Mouse (Mus musculus) C2C12 (cell line): ENCODE measurements at regions not wholly inside any gene's neighbourhood (a gene's known extent, or its start where the extent isn't known, plus 50 kb on each side); places are given as distances from the start of the nearest gene placed in this dataset.

Source experiments
- CTCF ChIP-seq: IDR thresholded peaks from one replicate; pipeline ENCODE4 v1.5.1; 2011; ENCODE audit not compliant: control insufficient read depth, insufficient read depth, insufficient read length
- FOSL1 ChIP-seq: IDR thresholded peaks from one replicate; pipeline ENCODE4 v1.8.0; 2011; ENCODE audit warnings: mild to moderate bottlenecking, low read length; ENCODE audit not compliant: poor library complexity, insufficient read depth, severe bottlenecking
- MAX ChIP-seq: IDR thresholded peaks from one replicate; pipeline ENCODE4 v1.6.1; 2011; ENCODE audit warnings: mild to moderate bottlenecking, control low read depth
- MYOD1 ChIP-seq: IDR thresholded peaks from one replicate; pipeline ENCODE4 v1.6.1; 2011; ENCODE audit warnings: low read depth; ENCODE audit not compliant: control insufficient read depth, insufficient read length
- USF1 ChIP-seq: IDR thresholded peaks from one replicate; pipeline ENCODE4 v1.6.1; 2011; ENCODE audit warnings: low read depth, mild to moderate bottlenecking, control low read depth, moderate library complexity

DNA sequence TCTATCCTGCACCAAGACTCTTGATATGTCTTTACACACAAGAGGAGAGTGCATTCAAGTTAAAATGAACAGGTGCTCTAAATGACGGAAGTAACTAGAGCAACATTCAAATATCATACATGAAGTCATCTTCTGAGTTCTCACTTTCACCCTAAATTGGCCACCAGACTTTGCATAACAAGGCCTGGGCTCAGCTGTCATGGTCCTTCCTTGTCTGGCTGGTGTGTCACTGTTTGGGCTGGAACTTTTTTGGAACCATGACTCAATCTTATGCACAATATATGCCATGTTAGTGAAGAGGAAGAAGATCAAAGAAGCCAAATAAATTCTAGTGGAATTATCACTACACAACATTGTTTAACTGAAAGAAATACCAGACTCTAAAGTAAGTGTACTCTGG, 318.7 kb upstream of the BB014433 start:
- TF ChIP-seq CTCF (no peak), MYOD1 (no peak), USF1 (no peak), MAX (no peak), FOSL1 (no peak)
